Mouse (Mus musculus) layer of hippocampus, adult 11-12 months (tissue): ENCODE results near the gene Pitpnb.
A peak's percentile ranks its signal among the peaks of the same experiment; 100 is the strongest.

ENCODE experiments used
- DNase-seq: peaks from one replicate; pipeline ENCODE4 v3.0.0; 2022; ENCODE audit warnings: low spot score

Gene Pitpnb

DNA sequence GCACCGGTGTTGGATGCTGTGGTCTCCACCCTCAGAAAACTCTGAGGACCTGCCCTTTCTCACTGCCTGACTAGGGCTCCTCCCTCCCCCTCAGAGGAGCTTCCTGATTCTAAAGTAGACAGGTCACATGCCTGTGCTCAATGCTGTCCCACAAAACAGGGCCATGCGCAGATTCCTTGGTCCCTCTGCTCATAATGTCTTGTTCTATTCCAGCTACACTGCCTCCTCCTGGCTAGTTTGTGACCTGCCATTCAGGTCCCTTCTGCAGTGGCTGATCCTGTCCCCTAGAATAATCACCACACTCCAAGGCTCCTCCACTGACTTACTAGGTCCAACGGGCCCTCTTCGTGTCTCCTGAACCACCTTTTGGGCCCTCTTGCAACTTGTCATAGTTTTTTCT lies 65.6 kb downstream of the Pitpnb start:
- DNase-seq = no peak

DNA sequence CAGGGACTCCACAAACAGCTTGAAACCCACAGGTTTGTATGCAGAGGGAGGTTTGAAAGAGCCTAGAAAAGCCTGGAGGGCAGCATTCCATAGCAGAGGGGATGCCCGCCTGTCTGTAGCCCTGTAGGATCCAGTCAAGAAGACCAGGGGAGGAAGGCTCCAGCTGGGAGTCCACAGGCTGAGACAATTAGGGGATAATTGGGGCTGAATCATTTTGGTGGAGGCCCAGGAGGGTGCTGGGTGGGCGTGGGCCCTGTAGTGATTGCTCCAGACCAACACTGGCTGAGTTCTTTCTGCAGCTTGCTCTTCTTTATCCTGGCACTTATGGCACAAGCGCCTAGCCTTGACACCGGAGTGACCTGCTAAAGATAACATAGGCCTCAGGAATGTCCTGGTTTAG lies 67.9 kb downstream of the Pitpnb start:
- DNase-seq = no peak

DNA sequence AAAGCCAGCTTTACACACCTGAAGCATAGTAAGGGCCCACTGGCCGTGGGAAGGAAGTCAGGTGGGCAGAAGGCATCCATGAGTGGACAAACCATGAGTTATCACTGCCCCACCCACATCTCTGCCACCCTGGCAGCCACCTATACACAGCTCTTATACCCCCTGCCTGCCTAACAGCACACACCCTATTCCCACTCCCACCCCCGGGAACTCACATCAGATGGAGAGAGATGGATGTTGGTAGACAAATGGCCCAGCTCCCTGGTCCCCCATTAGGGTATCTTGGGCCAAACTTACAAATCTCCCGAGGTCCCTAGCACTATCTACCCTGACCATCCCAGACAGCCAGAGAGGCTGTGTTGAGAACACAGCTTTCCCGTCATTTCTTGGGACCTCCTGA lies 68.7 kb downstream of the Pitpnb start:
- DNase-seq = no peak

DNA sequence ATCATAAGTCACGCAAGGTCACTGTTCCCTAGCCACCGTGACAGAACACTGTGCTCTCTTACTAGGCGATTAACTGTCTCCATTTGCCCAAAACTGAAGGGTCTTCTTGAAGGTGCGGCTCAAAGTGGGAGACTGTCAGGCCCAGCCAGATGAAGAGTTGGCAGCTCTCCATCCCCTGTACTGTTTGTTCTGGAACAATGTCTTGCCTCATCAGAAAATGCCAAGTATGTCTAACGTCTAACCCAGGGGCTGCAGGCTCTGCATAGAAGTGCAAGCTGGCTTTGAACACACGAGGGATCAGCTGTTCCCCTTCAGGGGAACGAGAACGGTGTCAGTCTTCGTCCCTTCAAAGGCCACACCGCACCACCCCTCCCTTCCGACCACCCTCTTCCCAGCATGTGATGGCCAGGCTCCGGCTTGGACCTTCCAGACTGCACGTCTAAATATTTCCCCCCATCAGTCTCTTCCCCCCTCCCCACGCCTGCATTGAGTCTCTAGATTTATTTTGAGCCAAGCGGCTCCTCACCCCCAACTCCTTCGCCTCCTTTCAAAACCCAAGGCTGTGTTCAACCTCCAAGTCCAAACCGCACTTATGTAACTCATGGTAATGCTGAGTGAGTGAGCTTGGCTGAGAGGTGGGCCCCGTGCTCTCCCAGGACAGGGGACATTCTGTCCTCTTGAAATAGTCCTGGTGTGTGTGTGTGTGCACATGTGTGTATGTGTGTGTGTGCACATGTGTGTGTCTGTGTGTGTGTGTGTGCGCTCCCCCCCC lies 71.5 kb downstream of the Pitpnb start:
- no peak for DNase-seq

DNA sequence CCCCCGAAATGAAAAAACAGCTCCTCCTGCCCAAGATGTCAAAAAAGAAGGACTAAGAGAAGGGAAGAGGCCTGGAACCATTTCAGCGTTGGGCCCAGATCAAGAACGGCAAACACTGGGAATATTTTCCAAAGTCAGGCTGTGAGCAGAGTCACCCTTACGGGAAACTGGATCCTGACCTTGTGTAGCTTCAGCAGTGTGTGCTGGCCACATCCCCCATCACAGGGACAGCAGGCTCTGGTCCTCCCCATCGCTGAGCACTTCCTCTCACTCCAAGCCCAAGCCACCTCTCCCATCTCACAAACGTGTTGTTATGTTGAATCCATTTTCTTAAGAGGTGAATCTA lies 72.1 kb downstream of the Pitpnb start:
- DNase-seq = no peak

- no peak for DNase-seq
Measured at GRCm38 (mm10) chr5:111404721-111405120, 74.2 kb downstream of the Pitpnb start.

DNA sequence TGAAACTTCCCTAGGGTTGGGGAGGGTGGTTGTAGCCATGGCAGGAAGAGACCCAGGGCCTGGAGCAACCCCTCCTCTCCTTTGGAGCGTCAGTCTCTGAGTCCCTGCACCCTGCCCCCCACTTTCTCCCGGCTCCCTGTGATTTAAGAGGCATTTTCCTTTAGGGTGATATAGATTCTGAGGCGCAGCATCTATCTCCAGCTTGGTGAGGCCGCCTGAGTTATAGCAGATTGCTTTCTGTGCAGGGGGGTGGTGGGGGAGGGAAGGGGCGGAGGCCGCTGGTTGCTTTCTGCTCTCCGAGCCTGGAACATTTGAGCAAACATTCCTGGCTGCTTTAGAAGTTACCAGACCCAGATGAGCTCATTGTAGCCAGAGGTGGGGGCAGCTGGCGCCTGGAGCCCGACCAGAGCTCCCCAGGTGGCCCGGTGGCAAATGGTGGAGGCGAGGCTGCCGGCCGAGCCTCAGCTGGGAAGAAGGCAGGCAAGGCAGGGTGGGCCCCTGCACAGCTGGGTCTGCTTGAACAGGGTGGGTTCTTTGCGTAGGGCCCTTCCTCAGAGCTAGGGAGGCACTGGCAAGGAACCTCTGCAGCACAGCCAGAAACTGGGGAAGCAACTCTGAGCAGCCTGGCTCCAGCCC lies 78.0 kb downstream of the Pitpnb start:
- DNase-seq = no peak

DNA sequence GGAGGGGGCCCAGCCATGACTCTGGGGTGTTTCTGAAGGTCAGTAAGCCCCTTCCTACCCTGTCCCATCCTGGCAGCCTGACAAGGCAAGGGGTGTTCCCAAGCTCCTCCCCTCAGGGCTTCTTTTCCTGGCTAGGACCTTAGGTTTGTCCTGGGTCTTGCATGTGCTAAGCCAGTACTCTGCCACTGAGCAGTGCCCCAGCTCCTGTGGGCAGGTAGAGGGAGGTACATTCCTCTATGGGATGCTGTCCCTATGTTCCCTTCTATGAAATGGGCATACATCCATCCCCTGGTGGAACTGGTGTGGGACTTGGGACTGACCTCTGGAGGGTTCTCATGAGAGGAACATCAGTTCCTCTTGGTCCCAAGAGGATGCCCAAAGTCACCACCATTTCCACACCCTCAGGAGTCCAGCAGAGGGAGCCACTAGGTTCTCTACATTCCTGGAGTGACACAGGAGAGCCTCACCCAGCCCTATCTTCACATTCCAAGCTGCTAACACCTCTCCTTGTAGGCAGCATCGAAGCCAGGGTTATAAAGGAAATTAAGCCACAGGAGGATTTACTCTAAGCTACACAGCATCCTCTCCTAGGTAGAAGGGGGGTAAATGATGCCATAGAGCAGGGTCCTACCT lies 79.0 kb downstream of the Pitpnb start:
- DNase-seq = no peak

- no peak for DNase-seq
Measured at GRCm38 (mm10) chr5:111410665-111411064, 80.1 kb downstream of the Pitpnb start.

GRCm38 (mm10) chr5:111414192-111414591 lies 83.6 kb downstream of the Pitpnb start:
- DNase-seq = peak; percentile 81

DNA sequence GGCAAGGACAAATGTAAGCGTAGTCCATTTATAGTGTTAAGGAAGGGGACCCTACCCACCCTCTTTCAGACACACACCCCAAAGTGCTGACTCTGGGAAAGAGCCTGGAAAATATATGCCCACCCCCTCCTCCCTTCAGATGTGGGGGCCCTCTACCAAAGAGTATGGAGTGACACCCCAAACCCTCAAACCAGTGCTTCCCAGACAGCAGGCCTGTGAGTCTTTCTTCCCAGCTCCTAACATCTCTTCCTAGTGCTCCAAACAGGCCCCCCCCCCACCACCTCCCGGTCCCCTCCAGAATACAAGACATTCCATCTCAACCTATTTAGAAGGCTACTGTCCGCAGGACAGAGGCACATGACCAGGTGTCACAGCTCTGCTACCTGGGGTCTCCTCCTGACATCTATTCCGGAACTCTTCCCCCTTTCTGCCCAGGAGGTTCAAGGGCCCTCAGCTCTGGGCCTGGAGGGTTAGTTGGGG lies 84.2 kb downstream of the Pitpnb start:
- no peak for DNase-seq

DNA sequence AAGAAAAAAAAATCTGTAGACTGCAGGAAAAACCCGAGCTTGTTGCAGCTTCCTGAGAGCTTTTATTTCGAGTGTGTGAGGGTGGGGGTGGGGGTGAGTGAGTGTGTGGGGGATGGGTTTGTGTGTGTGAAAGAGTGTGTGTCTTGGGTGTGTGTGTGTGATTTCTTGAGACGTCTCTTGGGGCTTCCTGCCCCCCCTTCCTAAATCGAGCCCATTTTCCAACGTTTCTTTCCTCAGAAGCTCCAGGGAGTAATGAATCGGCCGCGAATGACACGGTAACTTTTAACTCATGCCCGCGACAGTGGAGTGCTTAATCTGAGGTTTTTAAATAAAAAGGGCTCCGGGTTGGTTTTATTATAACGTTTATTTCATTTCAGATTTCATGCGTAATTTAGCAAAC lies 85.0 kb downstream of the Pitpnb start:
- DNase-seq = no peak

- DNase-seq = no peak
Measured at GRCm38 (mm10) chr5:111416048-111416447, 85.5 kb downstream of the Pitpnb start.

DNA sequence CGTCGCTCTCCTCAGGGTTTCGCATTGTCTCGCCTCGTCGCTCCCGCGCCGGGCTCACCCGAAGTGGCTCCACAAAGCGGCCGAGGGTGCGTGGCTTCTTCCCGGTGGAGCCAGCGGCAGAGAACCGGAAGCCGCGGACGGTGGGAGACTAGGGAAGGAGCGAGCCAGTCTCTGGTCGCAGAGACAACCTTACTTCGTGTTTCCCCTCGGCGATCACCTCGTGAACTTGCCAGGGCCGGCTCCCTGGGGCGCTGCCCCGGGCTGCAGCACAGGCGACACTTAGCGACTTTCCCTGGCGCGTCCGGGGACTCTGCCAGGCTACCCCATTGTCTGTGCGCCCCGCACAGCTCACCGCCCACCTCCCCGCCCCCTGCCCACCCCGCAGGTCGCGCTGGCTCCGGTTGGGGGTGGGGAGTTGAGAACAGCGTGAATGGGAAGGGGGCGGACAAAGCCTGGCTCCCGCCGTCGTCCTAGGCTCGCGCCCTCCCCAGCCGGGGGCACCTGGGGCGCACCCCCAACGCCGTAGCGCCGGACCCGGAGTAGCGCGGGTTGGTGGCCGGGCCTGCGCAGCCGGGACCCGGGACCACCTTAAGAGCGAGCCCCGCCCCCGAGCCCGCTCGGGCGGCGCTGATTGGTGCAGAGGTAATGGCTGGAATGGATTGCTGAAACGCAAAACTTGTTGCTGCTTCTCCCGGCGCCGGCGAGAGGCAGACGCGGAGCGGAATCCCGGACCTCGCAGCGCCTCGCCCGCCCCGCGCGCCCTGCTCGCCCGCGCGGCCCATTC lies 86.2 kb downstream of the Pitpnb start, which contains the start of gene Mn1:
Mn1 (plus strand) TSS at position 772 of the 784 bp plus-strand sequence.
- DNase-seq = peak; percentile 91

DNA sequence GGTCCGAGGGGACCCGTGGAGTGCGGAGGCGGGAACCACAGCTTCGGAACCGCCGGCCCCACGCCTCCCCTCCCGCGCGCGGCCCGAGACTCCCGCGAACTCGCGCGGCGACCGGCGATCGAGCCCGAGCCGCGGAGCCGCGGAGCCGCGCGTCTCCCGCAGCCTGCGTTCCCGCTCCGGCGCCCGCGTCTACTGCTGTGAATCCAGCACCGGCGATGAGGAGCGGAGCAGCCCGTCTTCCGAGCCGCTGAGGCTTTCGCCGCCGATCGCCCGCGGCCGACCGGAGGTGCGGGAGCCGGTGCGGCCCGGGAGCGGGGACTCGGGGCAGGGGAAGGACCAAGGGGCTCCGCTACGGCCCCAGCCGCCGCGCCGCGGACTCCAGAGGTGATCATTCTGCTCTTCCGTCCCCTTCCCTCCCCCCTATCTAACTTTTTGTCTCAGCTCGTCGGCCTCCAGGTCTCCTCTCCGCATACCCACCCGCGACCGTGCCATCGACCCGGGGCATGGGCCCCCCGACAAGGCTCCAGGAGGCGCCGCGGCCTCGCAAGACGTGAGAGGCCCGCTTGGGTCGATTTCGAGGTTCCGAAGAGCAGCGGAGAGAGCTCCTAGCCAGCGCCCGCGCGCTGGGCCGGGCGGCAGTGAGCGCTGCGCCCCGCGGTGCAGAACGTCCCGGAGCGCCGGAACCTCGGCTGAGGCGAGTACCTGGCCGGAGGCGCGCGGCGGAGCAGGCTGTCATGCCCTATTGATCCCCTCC lies 87.0 kb downstream of the Pitpnb start:
- DNase-seq = no peak

- DNase-seq = no peak
Measured at GRCm38 (mm10) chr5:111418202-111419120, 87.9 kb downstream of the Pitpnb start.

GRCm38 (mm10) chr5:111419121-111419881 lies 88.7 kb downstream of the Pitpnb start:
- DNase-seq = no peak

DNA sequence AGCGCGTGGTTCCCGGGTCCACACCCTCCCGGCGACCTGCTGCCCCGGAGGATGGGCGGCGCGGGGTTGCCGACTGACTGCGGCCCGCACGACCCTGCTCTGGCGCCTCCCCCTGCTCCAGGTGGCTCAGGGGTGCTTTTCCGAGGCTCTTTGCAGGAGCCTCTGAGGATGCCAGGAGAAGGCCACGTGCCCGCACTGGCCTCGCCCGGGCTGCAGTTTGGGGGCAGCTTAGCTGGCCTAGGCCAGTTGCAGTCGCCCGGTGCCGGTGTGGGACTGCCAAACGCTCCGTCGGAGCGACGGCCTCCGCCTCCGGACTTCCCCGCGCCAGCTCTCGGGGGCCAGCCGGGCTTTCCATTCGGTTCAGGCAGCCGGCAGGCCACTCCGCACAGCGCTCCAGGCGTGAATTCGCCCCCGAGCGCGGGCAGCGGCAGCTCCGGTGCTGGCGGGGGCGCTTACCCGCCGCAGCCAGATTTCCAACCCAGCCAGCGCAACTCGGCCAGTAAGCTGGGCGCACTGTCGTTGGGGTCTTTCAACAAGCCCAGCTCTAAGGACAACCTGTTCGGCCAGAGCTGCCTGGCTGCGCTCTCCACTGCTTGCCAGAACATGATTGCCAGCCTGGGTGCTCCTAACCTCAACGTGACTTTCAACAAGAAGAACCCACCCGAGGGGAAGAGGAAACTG lies 89.6 kb downstream of the Pitpnb start:
- no peak for DNase-seq

- no peak for DNase-seq
Measured at GRCm38 (mm10) chr5:111420896-111421295, 90.3 kb downstream of the Pitpnb start.
